Mouse (Mus musculus) left cerebral cortex, adult 6 months (tissue): ENCODE results near the gene 1700028P14Rik. TPM values are rescaled to one million over a fixed set of nuclear protein-coding genes. Genes with fewer than 3 reads are reported as not detected.

Source experiments
- long read RNA-seq, 2 experiments: library from polyadenylated mRNA; unstranded; transcript quantifications; one replicate each; pipeline ENCODE4 v2.0.0; 2019 to 2020
- polyA plus RNA-seq: library from polyadenylated mRNA; unstranded; fragments of <200 nt; fragmentation: Nextera tagmentation; gene quantifications from 2 replicates; pipeline ENCODE4 v1.2.3, GENCODE M21; 2021

The 1700028P14Rik gene
- polyA plus RNA-seq, result 2.3 TPM in 2 replicates
- long read RNA-seq, experiment 1, partial matches to known transcripts, result 0 of 4 reads
- long read RNA-seq, experiment 1, other reads (novel, unspliced or antisense), result 3 of 4 reads
- long read RNA-seq, experiment 2, partial matches to known transcripts, result 0 of 4 reads
- long read RNA-seq, experiment 2, other reads (novel, unspliced or antisense), result 3 of 4 reads

DNA sequence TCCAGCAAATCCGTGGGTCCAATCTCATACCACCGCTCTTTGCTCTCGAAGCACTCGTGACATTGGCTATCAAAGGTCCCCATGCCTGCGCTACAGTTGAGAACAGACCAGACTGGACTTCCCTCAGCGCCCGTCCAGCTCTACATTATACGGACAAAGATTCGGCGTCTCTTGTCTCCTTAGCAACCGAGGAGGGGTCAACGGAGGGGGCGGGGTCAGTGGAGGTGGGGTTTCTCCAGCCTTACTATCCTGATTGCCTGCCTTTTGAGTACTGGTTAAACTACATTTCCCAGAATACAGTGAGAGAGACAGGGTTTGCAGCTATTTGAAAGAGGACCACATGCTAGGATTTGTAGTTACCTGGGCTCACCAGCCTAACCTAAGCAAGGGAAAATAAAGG is at the start of gene 1700028P14Rik:
Gene 1700028P14Rik (minus strand): TSS at position 169 of the 400 bp plus-strand sequence.

DNA sequence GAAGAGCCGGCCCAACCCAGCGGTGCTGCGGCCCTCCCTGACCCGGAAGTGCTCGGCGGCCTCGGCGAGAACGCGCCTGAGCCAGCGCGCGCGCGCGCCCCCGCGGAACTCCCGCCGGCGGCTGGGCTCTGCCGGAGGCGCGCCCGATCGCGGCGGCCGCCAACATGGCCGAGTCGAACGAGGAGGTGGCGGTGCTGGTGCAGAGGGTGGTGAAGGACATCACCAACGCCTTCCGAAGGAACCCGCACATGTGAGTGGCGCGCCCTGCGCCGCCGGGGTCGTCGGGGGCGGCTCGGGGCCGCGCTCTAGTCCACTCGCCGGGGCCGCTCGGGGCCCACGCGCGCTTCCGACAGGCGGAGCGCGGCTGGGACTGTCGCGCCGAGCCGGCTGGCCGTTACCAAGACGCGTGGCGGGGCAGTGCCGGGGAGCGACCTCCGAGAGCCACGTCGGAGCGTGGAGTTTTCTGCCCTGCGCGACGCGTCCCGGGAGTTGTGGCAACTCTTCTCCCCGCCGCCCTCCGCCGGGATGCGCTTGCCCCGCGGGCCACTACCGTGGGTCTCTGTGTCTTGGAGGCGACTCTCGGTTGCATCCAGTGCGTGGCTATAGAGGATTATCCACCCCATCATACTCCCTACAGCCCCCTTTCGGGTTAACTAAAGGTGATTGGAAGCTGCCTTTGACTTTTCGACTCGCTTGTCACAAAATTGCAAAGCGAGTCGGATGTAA is 34.8 kb upstream of the 1700028P14Rik start, which contains the start of gene Ptar1:
Gene Ptar1 (plus strand): TSS at position 134 of the 726 bp plus-strand sequence.

Other genes starting within 250 kb of the 1700028P14Rik start
- gene Mamdc2, start 204.4 kb downstream of the 1700028P14Rik start, polyA plus RNA-seq, result 0.58 and 0.61 TPM in 2 replicates
- gene Ptar1, start 34.6 kb upstream of the 1700028P14Rik start, polyA plus RNA-seq, result 35.1 and 57.2 TPM in 2 replicates
- 15.5 and 30.5 TPM in 2 replicates for gene Apba1, start 106.1 kb upstream of the 1700028P14Rik start, polyA plus RNA-seq